Mouse (Mus musculus) brain, embryonic 18.5 days (tissue): ENCODE data around the gene Erc1.
"Not testable (repeated sequence)": the region's sequence is repeated elsewhere in the genome, so short reads cannot be mapped to it uniquely, and the experiment has no call there.

Experiments used
- DNase-seq: peaks from one replicate; pipeline ENCODE4 v3.0.0-alpha.2; 2012; ENCODE audit warnings: low read depth, low spot score

The Erc1 gene

DNA sequence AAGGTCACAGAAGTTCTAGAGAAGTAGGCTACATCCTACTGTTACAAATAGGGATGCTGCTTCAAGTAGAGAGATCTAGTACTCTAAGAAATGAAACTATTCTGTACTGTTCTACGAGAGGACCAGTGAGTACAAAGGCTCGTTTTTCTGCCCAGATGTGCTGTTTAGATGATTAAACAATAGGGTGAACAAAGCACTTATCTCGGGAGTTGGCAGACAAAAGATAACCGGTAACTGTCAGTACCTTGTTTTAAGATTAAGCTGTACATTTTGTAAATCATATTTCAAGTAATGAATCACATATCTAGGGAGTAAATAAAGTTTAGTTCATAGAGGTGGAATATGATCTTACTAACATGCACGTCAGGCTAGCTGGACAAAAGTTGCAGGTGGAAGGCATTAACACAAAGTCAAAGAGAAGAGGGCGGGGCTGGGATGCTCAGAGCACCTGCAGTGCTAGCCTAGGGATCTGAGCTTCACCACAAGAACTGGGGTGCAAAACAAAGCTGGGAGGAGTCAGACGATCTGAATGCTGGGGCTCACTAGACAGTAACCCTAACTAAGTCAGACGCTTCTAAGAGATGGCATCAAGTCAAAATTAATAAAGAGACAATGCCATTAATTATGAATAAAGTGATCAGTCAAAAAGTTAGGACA is 136.2 kb downstream of the Erc1 start:
- no peak for DNase-seq

DNA sequence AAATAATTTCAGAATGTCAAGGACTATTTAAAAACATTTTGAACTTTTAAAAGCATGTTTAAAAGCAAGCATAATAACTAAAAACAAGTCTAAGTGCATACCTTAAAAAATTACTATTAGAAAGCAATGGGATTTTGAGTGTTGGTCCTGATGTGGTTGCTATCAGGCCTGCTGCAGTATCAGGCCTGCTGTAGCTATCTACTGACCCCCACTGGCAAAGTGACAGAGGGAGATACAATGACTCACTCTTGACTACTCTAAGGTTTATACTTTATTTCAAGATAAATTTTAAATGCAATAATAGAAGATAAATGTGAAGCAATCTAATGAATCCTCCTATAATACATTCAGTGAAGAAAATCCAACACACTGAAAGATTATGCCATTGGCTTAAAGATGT is 138.4 kb downstream of the Erc1 start:
- DNase-seq = no peak

DNA sequence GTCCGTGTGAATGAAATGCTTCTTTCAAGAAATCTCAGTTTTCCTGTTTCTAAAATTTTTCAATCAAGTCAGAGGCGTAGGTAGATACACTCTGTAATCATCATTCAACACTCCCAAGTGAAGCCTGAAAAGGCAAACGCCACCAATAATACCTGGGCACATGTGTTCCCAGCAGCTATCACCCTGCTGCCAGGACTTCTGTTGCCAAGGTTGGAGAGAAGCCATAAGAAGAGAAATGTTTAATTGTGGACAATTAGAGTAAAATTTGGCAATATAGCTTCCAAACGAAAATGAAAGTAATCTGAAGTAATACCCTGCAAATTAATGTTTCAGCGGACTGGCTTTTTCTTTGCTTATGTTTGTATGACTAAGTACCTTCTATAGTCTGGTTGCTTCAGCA is 140.1 kb downstream of the Erc1 start:
- no peak for DNase-seq

DNA sequence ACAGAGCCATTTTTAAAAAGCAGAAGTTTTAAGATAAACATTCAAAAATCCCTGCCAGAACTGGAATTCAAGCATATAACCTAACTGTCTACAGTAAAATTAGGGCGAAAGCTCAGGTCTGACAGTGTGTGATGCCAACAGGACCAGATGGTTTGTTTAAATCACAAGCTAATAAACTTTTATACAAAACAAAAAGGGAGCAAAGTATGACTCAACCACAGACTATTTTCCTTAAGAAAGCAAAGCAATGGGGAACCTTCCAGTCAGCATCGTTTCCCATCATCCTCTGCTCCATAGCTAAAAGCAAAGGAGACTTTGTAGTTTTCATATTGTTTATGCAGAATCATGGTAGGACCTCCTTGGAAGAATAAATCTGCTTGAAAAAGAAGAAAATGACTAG is 143.1 kb downstream of the Erc1 start:
- DNase-seq = no peak

DNA sequence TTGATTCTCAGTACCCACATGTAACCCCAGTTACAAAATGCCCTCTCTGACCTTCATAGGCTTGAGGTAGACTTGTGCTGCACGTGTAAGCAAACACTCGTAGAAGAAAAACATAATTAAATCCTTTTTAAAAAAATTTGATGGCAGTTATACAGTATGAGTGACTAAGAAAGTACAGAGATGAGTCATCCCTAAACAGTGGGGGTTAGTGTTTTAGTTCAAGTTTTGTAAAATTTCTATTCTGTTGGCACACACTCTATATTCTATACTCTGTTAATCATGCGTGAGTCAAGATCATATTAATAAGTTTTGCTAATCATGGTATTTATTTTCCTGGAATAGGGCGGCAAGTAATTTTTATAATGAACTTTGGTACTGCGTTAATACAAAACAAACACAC is 155.2 kb downstream of the Erc1 start:
- no peak for DNase-seq

DNA sequence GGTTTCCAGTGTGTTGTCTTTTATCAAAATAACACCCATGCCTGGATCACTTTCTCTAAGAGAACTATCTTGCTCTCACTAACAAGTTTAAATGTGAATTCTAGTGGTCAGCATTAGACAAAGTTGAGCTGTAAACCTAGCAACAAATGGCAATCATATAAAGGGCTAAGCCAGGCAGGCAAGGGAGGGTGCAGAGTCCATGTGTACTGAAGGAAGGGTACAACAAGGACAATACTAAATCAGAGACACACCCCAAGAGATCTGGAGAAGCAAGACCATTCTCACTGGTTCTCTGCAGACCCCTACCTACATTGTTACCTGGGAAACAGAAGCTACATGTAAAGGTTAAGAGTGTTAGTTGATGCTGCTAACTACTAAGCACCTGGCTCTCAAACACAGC is 161.5 kb downstream of the Erc1 start:
- no peak for DNase-seq

DNA sequence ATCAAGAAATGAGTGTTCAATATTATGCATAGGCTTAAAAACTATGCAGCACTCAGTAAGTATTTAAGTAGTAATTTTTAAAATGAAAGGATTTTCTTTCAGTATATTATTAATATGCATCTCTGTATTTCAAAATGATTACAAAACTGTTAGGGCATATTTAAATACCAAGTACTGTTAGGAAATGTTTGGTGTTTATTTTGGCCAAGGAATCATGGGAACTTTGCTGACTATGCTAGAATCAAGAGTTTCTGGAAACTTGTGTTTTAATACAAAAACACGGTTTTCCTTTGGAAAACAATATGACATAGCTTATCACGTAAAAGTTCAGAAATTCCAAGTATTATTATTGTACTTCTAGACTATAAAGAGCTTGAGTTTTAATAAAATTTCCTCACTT is 167.2 kb downstream of the Erc1 start:
- no peak for DNase-seq

DNA sequence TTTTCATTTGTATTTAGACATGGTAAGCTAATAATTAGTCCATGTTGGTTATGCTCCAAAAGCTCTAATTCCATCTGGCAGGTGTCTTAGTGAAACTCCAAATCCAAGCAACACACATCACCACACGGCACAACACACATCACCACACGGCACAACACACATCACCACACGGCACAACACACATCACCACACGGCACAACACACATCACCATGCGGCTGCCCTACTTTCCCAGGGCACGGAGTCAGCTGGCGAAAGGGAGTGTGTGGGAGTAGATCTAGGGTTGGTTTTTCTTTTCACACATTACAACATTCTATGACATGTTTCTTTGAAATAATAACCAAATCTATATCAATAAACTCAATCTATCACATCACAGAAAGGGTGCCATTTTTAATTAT is 173.2 kb downstream of the Erc1 start:
- DNase-seq = no peak

DNA sequence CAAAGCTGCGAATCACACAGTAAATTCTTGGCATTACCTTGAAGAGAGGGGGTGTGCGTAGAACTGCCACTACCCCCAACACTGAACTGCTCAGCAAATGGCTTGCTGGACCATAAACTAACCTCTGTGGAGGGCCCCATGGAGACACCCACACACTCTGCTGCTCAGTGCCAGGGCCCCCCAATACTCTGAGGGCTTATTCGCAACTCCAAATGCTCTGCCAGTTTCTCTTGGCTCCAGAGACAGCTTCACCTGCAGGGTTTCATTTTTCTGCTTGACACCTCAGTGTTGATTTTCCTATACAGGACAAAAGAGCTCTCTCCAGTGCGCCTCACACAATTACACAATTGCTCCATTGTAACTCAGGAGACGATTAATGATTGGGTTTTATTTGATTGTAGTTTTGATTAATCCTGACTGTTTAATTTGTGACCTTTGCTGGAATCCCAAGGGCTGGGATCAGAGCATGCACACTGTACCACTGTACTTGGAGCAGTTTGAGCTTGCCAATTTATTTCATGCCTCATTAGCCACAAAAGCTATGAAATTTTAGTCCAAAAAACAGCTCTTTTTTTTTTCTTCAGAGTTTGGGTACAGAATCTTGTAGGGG is 173.7 kb downstream of the Erc1 start:
- DNase-seq = no peak

DNA sequence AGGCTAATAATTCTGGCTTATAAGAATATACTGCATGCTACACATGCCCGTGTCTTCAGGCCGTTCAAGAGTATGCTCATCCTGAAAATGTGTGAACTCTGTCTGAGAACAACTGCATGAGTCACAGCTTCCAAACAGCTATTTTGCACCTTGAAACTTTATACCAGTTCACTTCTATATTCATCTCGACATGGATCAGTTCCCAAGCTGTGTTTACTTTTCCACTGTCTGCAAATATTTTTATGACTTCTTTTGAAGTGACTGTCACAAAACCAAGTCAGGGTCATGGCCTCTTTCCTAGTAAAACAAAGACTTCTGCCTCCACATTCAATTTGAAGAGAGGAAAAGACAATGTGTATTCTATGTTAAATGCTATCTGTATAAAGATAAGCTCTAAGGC is 178.2 kb downstream of the Erc1 start:
- DNase-seq = no peak

DNA sequence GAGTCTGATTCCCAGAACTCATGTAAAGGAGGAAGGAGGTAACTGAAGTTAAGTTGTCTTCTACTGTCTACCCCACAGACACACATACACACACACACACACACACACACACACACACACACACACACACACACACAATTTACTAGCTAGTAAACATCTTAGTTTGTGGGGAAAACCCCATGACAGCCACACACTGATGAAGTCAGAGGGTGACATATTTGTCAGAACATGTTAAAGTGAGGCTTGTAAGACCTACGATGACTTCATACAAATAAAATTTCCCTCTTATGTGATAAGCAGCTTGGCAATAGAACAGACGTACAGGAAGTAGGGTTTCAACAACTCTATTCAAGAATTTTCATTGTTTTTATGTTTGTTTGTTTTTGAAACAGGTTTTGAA is 185.0 kb downstream of the Erc1 start:
- no peak for DNase-seq

DNA sequence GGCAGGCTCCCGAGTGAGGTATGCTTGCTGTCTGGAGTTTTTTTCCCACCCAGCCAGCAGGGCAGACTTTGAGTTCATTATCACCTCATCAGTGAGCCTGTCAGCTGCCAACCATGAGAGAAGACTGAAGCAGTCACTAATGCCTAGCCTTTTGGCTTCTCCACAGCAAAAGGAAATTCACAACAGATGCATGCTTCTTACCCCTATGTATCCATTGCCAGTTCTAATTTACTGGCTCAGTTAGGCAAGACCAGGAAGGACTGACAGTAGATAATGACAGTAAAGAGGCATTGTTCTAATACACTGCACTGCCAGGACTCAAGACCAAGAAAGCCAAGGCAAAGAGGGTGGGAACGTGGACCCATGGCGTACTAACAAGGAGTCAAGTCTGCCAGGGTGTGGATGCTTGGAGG is 186.9 kb downstream of the Erc1 start:
- DNase-seq = no peak

DNA sequence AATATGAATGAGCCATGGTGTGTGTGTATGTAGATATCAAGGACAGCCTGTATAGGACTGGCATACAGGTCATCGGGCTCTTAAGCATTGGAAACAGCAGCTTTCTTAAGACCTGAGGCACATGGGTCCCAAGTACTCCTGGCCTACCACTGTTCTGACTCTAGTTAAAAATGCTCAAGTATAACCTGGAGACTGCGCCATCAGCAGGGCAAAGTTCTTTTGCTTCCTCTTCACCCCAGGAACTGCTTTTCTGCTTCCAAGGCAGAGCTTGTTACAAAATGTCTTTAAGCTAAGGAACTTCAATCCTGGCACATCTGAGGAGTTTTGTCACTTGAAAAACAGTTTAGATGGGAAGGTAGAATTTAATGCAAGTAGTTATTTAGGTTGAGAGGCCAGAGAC is 189.5 kb downstream of the Erc1 start:
- no peak for DNase-seq

DNA sequence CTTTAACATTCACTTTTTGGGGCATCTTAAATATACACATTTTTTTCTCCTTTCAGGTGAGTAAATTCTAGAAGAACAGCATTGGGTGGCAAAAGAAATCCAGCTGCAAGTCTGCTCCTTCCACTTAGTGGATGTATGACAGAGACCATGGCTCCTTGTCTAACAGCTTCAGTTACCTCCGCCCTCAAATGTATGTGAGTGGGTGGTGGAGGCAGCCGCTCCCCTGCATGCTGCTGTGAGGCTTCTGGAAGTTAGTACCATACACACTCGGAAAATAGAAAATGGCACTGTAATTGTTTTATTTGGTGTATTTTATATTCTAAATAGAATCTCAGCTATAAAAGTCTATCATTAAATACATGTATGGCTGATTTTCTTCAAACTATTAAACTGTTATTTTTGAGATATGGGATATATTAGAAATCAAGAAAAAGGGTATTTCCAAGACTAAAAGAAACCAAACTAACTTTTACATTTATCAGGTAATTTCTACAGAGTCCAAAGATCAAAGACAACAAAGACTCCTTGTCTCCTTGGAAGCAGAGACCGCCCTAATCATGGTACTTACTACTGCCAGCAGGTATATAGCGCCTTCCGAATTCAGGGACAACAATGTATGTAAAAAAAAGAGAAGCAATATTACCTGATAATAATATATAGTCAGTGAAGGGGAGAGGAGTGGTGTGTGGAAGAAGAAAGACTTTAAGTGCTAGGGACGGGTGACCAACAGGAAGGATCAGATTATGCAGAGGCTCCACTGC is 190.4 kb downstream of the Erc1 start:
- no peak for DNase-seq

DNA sequence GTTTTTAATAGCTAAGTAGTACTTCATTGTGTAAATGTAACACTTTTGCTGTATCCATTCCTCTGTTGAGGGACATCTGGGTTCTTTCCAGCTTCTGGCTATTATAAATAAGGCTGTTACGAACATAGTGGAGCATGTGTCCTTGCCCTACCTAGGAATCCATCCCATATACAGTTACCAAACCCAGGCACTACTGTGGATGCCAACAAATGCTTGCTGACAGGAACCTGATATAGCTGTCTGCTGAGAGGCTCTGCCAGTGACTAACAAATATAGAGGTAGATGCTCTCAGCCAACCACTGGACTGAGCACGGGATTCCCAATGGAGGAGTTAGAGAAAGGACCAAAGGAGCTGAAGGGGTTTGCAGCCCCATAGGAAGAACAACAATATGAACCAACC is 193.2 kb downstream of the Erc1 start:
- not testable (repeated sequence) for DNase-seq

DNA sequence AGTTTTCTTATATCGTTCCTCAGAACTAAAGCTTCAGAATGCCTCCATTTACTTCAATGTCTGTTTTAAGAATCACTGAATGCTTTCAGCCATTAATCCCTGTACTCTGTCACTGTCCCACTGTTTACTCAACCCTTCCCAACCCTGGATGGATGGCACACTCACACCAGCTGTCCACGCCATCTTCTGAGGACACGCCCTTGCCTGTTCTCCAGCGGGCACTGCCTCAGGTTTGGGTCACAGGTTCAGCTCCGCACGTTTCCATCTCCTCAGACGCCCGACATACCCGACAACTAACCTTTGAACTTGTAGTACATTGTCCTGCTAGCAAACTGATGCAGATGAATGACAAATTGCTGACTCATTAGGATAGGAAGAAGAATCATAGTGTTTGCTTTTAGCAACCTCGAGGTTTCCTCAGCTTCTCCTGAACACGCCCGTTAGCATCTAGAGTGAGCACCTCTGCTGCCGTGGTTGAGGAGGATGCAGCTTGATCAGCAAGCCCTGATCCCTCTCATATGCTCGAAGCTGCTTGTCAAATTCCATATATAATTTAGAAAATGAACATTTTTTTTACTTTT is 204.0 kb downstream of the Erc1 start:
- no peak for DNase-seq

DNA sequence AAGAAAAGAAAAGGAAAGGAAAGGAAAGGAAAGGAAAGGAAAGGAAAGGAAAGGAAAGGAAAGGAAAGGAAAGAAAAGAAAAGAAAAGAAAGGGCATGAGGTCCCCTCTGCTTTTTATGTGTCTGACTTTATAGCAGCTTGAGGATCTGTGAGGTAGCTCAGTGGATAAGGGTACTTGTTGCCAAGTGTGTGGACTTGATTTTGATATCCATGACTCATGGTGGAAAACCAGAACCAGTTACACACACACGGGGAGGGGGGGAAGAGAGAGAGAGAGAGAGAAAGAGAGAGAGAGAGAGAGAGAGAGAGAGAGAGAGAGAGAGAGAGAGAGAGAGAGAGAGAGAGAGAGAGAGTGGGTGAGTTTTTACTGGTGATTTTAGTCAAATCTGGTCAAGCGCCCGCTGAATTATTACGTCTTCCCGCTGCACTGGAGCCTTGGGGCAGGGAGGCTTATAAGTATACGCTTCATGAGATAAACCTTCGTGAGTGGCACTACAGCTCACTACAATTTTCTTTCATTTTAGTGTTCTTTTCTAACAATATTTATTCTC is 204.7 kb downstream of the Erc1 start:
- DNase-seq = no peak

DNA sequence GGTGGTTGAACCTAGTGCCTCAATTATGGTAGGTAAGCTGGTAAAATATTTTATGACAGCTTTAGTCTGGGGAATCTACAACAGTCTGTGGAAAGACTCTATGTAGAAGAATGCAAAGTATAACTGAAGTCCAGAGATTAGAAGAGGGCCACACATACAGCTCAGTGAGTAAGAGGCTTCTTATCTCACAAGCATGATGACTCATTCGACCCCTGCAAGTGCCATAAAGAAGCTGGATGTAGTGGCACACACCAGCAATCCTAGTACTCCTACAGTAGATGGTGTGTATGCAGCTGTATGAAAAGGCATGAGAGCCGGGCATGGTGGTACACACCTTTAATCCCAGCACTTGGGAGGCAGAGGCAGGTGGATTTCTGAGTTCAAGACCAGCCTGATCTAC is 205.2 kb downstream of the Erc1 start:
- no peak for DNase-seq

DNA sequence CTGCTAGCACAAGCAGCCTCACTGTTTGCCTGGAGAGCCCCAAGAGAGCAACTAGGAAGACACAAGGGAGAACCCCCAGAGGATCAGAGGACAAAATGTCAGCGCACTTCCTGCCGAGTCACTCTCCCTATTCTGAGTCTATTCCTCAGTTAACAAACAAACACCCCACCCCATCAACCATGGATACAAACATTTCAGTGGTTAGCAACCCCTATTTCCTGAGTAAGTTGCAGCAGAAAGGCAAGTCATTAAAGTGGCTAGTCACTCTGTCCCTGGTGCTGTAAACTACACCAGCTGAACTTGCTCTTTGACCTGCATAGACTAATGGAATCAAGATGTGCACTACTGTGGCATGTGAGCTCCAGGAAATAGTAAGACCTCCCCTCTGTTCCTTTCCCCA is 212.3 kb downstream of the Erc1 start:
- DNase-seq = no peak

DNA sequence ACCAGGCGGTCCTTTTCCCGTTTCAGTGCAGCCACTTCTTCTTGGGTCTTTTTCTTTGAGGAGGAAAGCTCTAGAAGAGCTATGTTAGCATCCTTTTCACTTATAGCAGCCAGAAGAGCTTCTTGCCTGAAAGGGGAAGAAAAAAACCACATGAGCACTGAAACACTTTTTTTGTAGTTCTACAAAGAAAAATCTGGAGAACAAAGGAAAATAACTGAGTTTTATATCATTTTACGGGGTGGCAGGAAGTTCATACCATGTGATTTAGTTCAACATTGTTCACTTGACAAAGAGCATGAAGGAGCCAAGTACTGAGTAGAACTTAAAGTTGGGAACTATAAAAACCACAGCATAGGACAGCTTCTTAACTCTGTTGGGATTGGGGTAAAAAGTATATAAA is 217.3 kb downstream of the Erc1 start:
- DNase-seq = no peak

DNA sequence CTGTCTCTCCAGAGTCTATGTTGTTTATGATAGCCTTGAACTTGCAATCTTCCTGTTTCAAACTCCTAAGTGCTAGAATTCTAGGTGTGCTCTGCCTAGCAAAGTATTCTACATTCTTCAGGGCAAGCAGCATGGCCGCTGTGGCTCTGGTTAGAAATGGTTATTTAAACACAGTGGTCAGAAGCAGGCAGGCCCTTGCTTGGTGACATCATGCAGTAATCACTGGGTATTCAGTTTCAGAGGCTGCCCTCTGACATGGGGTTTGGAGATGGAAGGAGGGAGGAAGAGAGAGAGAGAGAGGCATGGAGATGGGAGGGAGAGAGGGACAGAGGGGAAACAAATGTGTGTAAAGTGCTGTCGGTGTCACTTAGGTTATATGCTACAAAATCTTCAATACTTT is 246.6 kb downstream of the Erc1 start:
- DNase-seq = no peak

DNA sequence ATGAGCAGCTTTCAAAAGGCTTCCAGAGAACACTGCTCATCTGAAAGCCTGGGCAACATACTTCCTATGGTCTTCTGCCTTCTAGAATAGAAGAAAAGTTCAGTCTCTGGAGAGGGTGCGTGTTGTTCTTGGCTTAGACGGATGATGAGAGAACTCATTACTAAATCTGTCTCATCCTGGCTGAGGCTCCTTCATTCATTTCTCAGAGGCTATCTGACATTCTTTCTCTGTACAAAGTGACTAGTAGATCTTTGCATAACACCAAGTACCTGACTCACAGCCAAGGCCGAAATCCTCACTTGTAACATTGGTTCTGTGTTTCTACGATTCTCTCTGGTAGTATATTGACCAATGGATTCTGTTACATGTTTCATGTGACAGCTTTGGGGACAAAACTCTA is 252.5 kb downstream of the Erc1 start:
- DNase-seq = no peak

DNA sequence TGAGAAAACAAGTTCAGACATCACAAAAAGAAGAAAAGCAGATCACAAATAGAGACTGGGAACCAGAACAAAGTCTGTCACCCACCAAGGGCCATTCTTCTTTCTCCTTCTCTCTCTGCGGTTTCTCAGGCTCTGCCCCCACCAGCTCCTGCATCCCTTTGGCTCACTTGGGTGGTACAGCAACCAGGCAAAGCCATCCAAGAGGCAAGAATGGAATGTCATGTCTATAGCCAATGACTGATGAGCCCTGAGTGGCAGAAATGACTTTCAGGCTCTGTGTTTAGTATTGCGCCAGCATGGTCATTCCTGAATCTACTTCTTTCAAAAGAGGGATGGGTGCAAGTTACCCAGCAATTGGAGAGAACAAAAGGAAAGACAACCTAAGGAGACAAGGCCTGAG is 257.1 kb downstream of the Erc1 start:
- DNase-seq = no peak
